Mouse (Mus musculus): ENCODE results near the gene Gpd1l. TPM values are rescaled to one million over a fixed set of nuclear protein-coding genes. Genes with fewer than 3 reads are reported as not detected.

Gene Gpd1l
- polyA plus RNA-seq, 1 experiment from 2014 or later = 18.2 TPM

DNA sequence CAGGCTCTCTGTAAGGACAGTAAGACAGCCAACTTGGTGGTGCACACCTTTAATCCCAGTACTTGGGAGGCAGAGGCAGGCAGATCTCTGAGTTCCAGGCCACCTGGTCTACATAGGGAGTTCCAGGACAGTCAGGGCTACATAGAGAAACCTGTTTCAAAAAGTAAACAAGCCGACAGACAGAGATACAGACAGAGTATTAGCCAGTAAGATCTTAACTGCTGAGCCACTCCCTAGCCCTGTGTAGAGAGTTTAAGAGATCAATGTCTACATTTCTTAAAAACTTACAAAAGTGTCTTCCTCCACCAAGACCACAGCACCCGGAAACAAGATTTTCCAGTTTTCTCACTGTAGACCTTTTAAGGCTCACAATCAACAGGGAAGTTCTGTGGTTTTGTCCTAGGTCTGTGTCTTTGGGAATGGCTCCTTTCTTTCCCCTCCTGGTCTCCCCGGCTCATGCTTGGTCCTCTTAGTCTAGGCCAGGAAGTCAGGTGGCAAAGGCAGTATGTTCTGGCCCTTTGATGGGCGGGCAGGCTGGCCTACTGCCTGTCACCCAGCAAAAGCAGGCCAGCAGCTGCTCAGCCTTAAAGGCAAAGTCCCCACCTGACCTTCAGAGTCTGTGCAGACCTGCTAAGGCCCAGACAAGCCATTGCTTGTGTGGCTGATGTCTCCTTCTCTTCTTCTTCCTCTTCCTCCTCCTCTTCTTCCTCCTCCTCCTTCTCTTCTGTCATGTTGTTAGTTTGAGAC is 26.4 kb upstream of the Gpd1l start:
- Histone ChIP-seq H3K36me3 (ENCODE audit: control insufficient read depth, insufficient read depth, low read length) (no peaks in the 10 kb centered on the region), H3K27ac (ENCODE audit: low read depth, low read length) (no peak overlapping the region), H3K9ac (ENCODE audit: low read depth, low read length) (no peak overlapping the region), H3K27me3 (replicated peaks; ENCODE audit: control insufficient read depth, insufficient read depth, low read length) (no peaks in the 10 kb centered on the region), H3K4me1 (replicated peaks; ENCODE audit: control insufficient read depth, insufficient read depth, low read length) (no peaks in the 10 kb centered on the region), H3K9me3 (ENCODE audit: control insufficient read depth, low read length) (no peaks in the 10 kb centered on the region), H3K4me2 (no peak overlapping the region), H3K4me3 (ENCODE audit: low read depth, low read length) (no peak overlapping the region)
- WGBS = 67% methylated on average over 4 of the region's 4 CpGs
- ATAC-seq (replicated peaks; ENCODE audit: low FRiP score) (no peak), DNase-seq (ENCODE audit: low spot score) (no peak)

DNA sequence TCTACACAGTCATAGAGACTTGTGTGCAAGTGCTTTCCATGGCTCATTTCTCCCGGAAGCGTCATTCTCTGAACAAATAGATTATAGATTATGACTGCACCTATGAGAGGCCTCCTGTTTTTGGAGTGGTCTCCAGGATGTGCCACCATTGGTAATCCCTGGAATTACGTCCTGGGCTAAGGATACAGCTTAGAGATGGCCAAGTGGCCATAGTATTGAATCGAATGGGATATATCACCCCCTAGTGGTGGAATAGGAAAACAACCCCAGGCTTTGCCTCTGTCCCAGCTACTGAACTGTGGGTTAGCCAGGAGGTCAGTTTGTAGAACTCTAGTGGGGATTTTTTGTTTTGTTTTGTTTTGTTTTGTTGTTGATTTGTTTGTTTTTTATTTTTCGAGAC is 23.2 kb upstream of the Gpd1l start:
- Histone ChIP-seq H3K27me3 (replicated peaks; ENCODE audit: control insufficient read depth, insufficient read depth, low read length) (no peaks in the 10 kb centered on the region), H3K9ac (ENCODE audit: low read depth, low read length) (no peak overlapping the region), H3K4me2 (no peak overlapping the region), H3K36me3 (ENCODE audit: control insufficient read depth, insufficient read depth, low read length) (no peaks in the 10 kb centered on the region), H3K4me3 (ENCODE audit: low read depth, low read length) (no peak overlapping the region), H3K4me1 (replicated peaks; ENCODE audit: control insufficient read depth, insufficient read depth, low read length) (no peaks in the 10 kb centered on the region), H3K27ac (ENCODE audit: low read depth, low read length) (no peak overlapping the region), H3K9me3 (ENCODE audit: control insufficient read depth, low read length) (no peaks in the 10 kb centered on the region)
- ATAC-seq (replicated peaks; ENCODE audit: low FRiP score) = no peak
- 33% methylated on average over 5 of the region's 5 CpGs for WGBS
- no peak for DNase-seq (ENCODE audit: low spot score)

DNA sequence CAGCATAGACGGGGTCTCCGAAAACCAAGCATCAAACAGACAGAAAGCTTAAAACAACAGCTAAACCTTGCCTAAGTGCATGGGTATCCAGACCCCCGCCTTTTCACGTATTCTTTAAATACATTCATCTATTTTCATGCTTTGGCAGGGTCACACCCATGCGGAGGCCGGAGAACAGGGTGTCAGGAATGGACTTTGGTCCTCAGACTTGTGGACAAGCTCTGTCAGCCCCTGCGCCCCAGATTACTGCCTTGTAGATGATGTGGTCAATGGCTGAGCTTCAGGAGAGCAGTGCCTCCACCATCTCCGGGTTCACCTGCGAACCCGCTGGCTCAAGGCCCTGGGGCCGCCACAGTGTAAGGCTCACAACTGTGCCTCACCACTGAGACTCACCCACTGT is 21.6 kb upstream of the Gpd1l start:
- WGBS = 89% methylated on average over 11 of the region's 11 CpGs
- Histone ChIP-seq H3K4me1 (replicated peaks; ENCODE audit: control insufficient read depth, insufficient read depth, low read length) (0 out of 2 replicates have a peak, but pooled peaks cover under 1% of the 10 kb centered on the region), H3K9ac (ENCODE audit: low read depth, low read length) (no peak overlapping the region), H3K4me3 (ENCODE audit: low read depth, low read length) (no peak overlapping the region), H3K9me3 (ENCODE audit: control insufficient read depth, low read length) (no peaks in the 10 kb centered on the region), H3K27me3 (replicated peaks; ENCODE audit: control insufficient read depth, insufficient read depth, low read length) (no peaks in the 10 kb centered on the region), H3K36me3 (ENCODE audit: control insufficient read depth, insufficient read depth, low read length) (no peaks in the 10 kb centered on the region), H3K27ac (ENCODE audit: low read depth, low read length) (no peak overlapping the region), H3K4me2 (no peak overlapping the region)
- DNase-seq (ENCODE audit: low spot score) = no peak
- no peak for ATAC-seq (replicated peaks; ENCODE audit: low FRiP score)

DNA sequence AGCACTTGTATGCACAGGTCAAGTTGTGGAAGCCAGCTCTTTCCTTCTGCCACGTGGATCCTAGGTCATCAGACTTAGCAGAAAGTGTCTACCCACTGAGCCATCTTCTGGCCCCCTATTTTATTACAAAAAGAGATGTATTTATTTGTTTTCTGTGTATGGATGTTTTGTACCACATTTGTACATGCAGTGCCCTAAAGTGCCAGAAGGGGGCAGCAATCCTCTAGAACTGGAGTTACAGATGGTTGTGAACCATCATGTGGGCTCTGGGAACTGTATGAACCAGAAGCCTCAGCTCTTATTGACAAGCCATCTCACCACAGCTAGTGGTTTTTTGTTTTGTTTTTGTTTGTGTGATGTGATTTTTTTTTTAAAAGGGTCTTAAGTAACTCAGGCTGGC is 19.1 kb upstream of the Gpd1l start:
- Histone ChIP-seq H3K9ac (ENCODE audit: low read depth, low read length) (no peak overlapping the region), H3K4me1 (replicated peaks; ENCODE audit: control insufficient read depth, insufficient read depth, low read length) (0 out of 2 replicates have a peak, but pooled peaks cover 3% of the 10 kb centered on the region), H3K27ac (ENCODE audit: low read depth, low read length) (no peak overlapping the region), H3K4me3 (ENCODE audit: low read depth, low read length) (no peak overlapping the region), H3K4me2 (no peak overlapping the region), H3K36me3 (ENCODE audit: control insufficient read depth, insufficient read depth, low read length) (no peaks in the 10 kb centered on the region), H3K9me3 (ENCODE audit: control insufficient read depth, low read length) (no peaks in the 10 kb centered on the region), H3K27me3 (replicated peaks; ENCODE audit: control insufficient read depth, insufficient read depth, low read length) (no peaks in the 10 kb centered on the region)
- DNase-seq (ENCODE audit: low spot score) (no peak), ATAC-seq (replicated peaks; ENCODE audit: low FRiP score) (no peak)
- 28% methylated on average over 1 of the region's 1 CpGs for WGBS

DNA sequence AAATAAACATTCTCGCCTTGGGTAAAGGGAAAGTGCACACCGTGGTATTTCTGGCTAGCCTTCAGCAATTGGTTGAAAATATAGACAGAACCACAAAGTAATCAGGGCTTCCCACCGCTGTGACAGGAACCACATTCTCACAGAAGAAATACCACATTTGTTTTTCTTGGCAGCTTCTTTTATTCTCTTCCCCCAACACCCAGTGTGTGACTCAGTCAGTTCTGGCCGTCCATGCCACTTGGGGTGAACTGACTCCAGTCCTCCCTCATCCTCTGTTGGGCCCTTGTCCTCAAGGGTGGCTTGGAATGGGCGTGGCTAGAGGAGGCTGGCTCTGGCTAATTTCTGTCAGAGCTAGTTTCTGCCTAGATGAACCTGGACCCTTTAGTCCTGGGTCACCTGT is 14.6 kb upstream of the Gpd1l start:
- Histone ChIP-seq H3K9me3 (ENCODE audit: control insufficient read depth, low read length) (no peaks in the 10 kb centered on the region), H3K4me3 (ENCODE audit: low read depth, low read length) (no peak overlapping the region), H3K36me3 (ENCODE audit: control insufficient read depth, insufficient read depth, low read length) (no peaks in the 10 kb centered on the region), H3K9ac (ENCODE audit: low read depth, low read length) (no peak overlapping the region), H3K4me1 (replicated peaks; ENCODE audit: control insufficient read depth, insufficient read depth, low read length) (0 out of 2 replicates have a peak, but pooled peaks cover 3% of the 10 kb centered on the region), H3K27ac (ENCODE audit: low read depth, low read length) (no peak overlapping the region), H3K27me3 (replicated peaks; ENCODE audit: control insufficient read depth, insufficient read depth, low read length) (no peaks in the 10 kb centered on the region), H3K4me2 (no peak overlapping the region)
- DNase-seq (ENCODE audit: low spot score) (no peak), ATAC-seq (replicated peaks; ENCODE audit: low FRiP score) (no peak)
- 56% methylated on average over 5 of the region's 5 CpGs for WGBS

DNA sequence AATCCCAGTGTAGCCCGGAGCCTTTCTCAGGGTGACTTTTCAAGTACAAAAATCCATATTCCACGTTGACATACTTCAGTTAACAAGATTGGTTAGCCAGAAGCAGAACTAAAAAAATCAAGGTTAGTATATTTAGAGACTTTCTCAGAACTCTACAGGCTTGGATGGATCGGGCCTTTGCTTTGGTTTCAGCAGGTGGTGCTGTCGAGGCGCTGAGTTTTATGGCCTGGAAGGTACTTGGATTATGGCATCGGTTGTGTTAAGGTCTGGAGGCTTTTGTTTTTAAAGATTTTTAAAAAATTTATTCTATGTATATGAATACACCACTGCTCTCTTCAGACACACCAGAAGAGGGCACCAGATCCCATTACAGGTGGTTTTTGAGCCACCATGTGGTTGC is 11.8 kb upstream of the Gpd1l start:
- Histone ChIP-seq H3K27ac (ENCODE audit: low read depth, low read length) (no peak overlapping the region), H3K36me3 (ENCODE audit: control insufficient read depth, insufficient read depth, low read length) (no peaks in the 10 kb centered on the region), H3K4me2 (no peak overlapping the region), H3K27me3 (replicated peaks; ENCODE audit: control insufficient read depth, insufficient read depth, low read length) (no peaks in the 10 kb centered on the region), H3K4me1 (replicated peaks; ENCODE audit: control insufficient read depth, insufficient read depth, low read length) (0 out of 2 replicates have a peak, but pooled peaks cover 3% of the 10 kb centered on the region), H3K9me3 (ENCODE audit: control insufficient read depth, low read length) (no peaks in the 10 kb centered on the region), H3K9ac (ENCODE audit: low read depth, low read length) (no peak overlapping the region), H3K4me3 (ENCODE audit: low read depth, low read length) (no peak overlapping the region)
- DNase-seq (ENCODE audit: low spot score) (no peak), ATAC-seq (replicated peaks; ENCODE audit: low FRiP score) (no peak)
- WGBS = 81% methylated on average over 6 of the region's 6 CpGs

DNA sequence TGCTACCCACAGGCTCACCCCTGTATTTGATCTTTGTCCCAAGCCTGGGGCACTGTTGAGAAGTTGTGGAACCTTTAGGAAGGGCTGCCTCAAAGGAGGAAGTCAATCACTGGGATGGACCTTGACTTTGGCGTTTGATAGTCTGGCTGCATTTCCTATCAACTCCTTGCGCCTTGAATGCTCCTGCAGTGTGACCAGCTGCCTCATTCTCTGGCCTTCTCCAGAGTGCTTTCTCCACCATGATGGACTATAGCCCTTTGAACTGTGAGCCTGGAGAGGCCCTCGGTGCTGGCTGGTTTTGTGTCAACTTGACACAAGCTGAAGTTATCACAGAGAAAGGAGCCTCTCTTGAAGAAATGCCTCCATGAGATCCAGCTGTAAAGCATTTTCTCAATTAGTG is 10.9 kb upstream of the Gpd1l start:
- Histone ChIP-seq H3K9me3 (ENCODE audit: control insufficient read depth, low read length) (no peaks in the 10 kb centered on the region), H3K27ac (ENCODE audit: low read depth, low read length) (no peak overlapping the region), H3K27me3 (replicated peaks; ENCODE audit: control insufficient read depth, insufficient read depth, low read length) (no peaks in the 10 kb centered on the region), H3K4me1 (replicated peaks; ENCODE audit: control insufficient read depth, insufficient read depth, low read length) (no peaks in the 10 kb centered on the region), H3K9ac (ENCODE audit: low read depth, low read length) (no peak overlapping the region), H3K36me3 (ENCODE audit: control insufficient read depth, insufficient read depth, low read length) (no peaks in the 10 kb centered on the region), H3K4me3 (ENCODE audit: low read depth, low read length) (no peak overlapping the region), H3K4me2 (no peak overlapping the region)
- ATAC-seq (replicated peaks; ENCODE audit: low FRiP score) = no peak
- DNase-seq (ENCODE audit: low spot score) = no peak
- WGBS = 72% methylated on average over 3 of the region's 3 CpGs

DNA sequence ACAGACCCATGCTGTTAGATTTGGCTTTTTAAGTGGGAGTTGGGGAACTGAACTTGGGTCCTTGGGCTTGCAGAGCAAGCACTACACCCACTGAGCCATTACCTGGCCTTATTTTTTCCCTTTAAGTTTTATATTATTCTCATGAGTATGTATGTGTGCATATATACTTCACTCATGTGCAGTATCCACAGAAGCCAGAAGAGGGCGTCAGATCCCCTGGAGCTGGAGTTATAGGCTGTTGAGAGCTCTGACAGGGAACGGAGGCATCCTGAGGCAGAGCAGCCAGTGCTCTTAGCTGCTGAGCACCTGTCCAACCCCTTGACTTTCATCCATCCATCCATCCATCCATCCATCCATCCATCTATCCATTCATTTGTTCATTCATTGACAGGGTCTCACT is 2.9 kb upstream of the Gpd1l start:
- Histone ChIP-seq H3K36me3 (ENCODE audit: control insufficient read depth, insufficient read depth, low read length) (no peaks in the 10 kb centered on the region), H3K27me3 (replicated peaks; ENCODE audit: control insufficient read depth, insufficient read depth, low read length) (no peaks in the 10 kb centered on the region), H3K27ac (ENCODE audit: low read depth, low read length) (no peak overlapping the region), H3K4me1 (replicated peaks; ENCODE audit: control insufficient read depth, insufficient read depth, low read length) (peaks cover 8% of the 10 kb centered on the region), H3K4me3 (ENCODE audit: low read depth, low read length) (no peak overlapping the region), H3K4me2 (no peak overlapping the region), H3K9me3 (ENCODE audit: control insufficient read depth, low read length) (no peaks in the 10 kb centered on the region), H3K9ac (ENCODE audit: low read depth, low read length) (no peak overlapping the region)
- no peak for DNase-seq (ENCODE audit: low spot score)
- WGBS = 70% methylated on average over 2 of the region's 2 CpGs
- no peak for ATAC-seq (replicated peaks; ENCODE audit: low FRiP score)

DNA sequence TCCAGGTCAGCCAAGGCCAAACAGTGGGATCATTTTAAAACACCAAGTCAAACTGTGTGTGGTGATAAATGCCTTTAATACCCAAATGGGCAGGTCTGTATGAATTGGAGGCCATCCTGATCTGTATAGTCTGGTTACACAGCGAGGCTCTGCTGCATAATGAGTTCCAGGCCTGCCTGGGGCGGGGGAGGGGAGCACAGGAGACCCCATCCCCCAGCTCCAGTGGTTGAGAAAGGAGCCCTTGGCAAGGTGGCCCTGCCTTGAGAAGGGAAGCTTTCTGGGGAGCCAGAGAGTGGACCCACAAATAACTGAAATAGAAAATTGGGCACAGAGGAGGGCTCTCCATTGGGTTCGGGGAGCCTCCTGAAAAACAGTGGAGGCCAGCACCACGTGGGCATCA is 1.5 kb upstream of the Gpd1l start:
- 79% methylated on average over 4 of the region's 4 CpGs for WGBS
- peaks cover 8% of the 10 kb centered on the region for H3K4me1 ChIP-seq (replicated peaks; ENCODE audit: control insufficient read depth, insufficient read depth, low read length)
- DNase-seq (ENCODE audit: low spot score) (no peak), ATAC-seq (replicated peaks; ENCODE audit: low FRiP score) (no peak)
- H3K36me3 ChIP-seq (ENCODE audit: control insufficient read depth, insufficient read depth, low read length) = no peaks in the 10 kb centered on the region
- no peak overlapping the region for H3K27ac ChIP-seq (ENCODE audit: low read depth, low read length)
- H3K4me3 ChIP-seq (ENCODE audit: low read depth, low read length) = no peak overlapping the region
- no peaks in the 10 kb centered on the region for H3K27me3 ChIP-seq (replicated peaks; ENCODE audit: control insufficient read depth, insufficient read depth, low read length)
- H3K4me2 ChIP-seq = no peak overlapping the region
- no peak overlapping the region for H3K9ac ChIP-seq (ENCODE audit: low read depth, low read length)
- no peaks in the 10 kb centered on the region for H3K9me3 ChIP-seq (ENCODE audit: control insufficient read depth, low read length)

Data from liver, embryonic 11.5 days (tissue).